Mouse (Mus musculus) gastrocnemius, postnatal 36 days (tissue): ENCODE data around the gene Itpr3. TPM values are rescaled to one million over a fixed set of nuclear protein-coding genes. Genes with fewer than 3 reads are reported as not detected.

Experiments used
- DNase-seq, 2 experiments: peaks; one replicate each; pipeline ENCODE4 v3.0.0; 2022
- intact Hi-C: fragments of 180-260 bp; cut with DNase I; formaldehyde crosslinking; loops from one replicate; pipeline ENCODE4 v1.15.1; 2025
- microRNA-seq, 2 experiments: library from miRNA; unstranded; fragments of <30 nt; microRNA quantifications; one replicate each; pipeline ENCODE4 v1.2.0; 2021
- total RNA-seq, 2 experiments: library from RNA; stranded (reverse); gene quantifications; 2 replicates each; pipeline ENCODE4 v1.2.3; 2021

Gene Itpr3
- total RNA-seq, 2 experiments from 2014 or later = 1.8 to 2.2 TPM

GRCm38 (mm10) chr17:27167545-27167944 is 110.4 kb downstream of the Itpr3 start, which contains the start of gene Ip6k3:
Gene Ip6k3, minus strand, starts transcription at chr17:27167795.
- intact Hi-C loops = no loop called here
- peak; percentile 50 to 75 for DNase-seq

- DNase-seq = no peak
- intact Hi-C loops = no loop called here
Measured at GRCm38 (mm10) chr17:27168569-27168968, 111.5 kb downstream of the Itpr3 start.

GRCm38 (mm10) chr17:27169952-27170695 is 113.0 kb downstream of the Itpr3 start:
- no peak for DNase-seq
- intact Hi-C loops = no loop called here

- intact Hi-C loops = no loop called here
- DNase-seq = no peak
Measured at GRCm38 (mm10) chr17:27171121-27171520, 114.0 kb downstream of the Itpr3 start.

Small RNAs within 50 kb of the gene (microRNA-seq; reads per million reads assigned to microRNA genes)
- gene Mir7677 = 0 reads per million in 2 experiments

Other genes starting within 250 kb of the Itpr3 start
- gene Nkx2-5, start 212.3 kb upstream of the Itpr3 start, total RNA-seq = not detected
- under 1 TPM; 0.49 to 0.64 TPM for gene Kifc5b, start 140.2 kb upstream of the Itpr3 start, total RNA-seq
- 1 to 10 TPM; 5.8 to 6.3 TPM for gene Phf1, start 124.3 kb upstream of the Itpr3 start, total RNA-seq
- gene Cuta, start 117.7 kb upstream of the Itpr3 start, total RNA-seq = 10 to 100 TPM; 82.8 to 91.1 TPM
- 1 to 10 TPM; 3.4 to 3.5 TPM for gene Syngap1, start 116.1 kb upstream of the Itpr3 start, total RNA-seq
- under 1 TPM in 1 of 2 experiments, not detected in 1; 0.94 TPM for gene Zbtb9, start 84.1 kb upstream of the Itpr3 start, total RNA-seq
- 10 to 100 TPM; 20.9 to 21.4 TPM for gene Bak1, start 28.3 kb upstream of the Itpr3 start, total RNA-seq
- 100 to 1,000 TPM; 374 to 378 TPM for gene Uqcc2, start 76.6 kb downstream of the Itpr3 start, total RNA-seq
- gene Ip6k3, start 110.5 kb downstream of the Itpr3 start, total RNA-seq = 10 to 100 TPM; 56.6 to 86.1 TPM
- gene Lemd2, start 147.2 kb downstream of the Itpr3 start, total RNA-seq = 10 to 100 TPM; 17.8 to 20.4 TPM